Mouse (Mus musculus) MEL (cell line): ENCODE measurements around the gene Reln. TPM values are rescaled to one million over a fixed set of nuclear protein-coding genes. Genes with fewer than 3 reads are reported as not detected.

Experiments
- DNase-seq: peaks from one replicate; pipeline ENCODE4 v3.0.0; 2011; ENCODE audit warnings: low read depth, low spot score
- H3K27ac ChIP-seq: 2 replicates; pipeline ENCODE4 v1.5.1; 2012; ENCODE audit warnings: low read depth, mild to moderate bottlenecking, control low read depth, low read length, moderate library complexity; ENCODE audit not compliant: control insufficient read depth
- H3K27me3 ChIP-seq, 2 experiments: fragments of 150-350 bp in 1 of 2; sonication (generic) in 1 of 2; 2 replicates each; pipeline ENCODE4 v1.6.1; 2012; ENCODE audit warnings: low read length in 2 of 2, mild to moderate bottlenecking in 2 of 2, improper control_type of control experiment in 1 of 2, moderate library complexity in 1 of 2; ENCODE audit not compliant: insufficient read depth in 2 of 2, control insufficient read depth in 1 of 2
- H3K36me3 ChIP-seq, 2 experiments: 2 replicates each; pipeline ENCODE4 v1.6.1; 2012 to 2014; ENCODE audit warnings: low read length in 2 of 2, improper control_type of control experiment in 1 of 2, inconsistent platforms in 1 of 2, mild to moderate bottlenecking in 1 of 2; ENCODE audit not compliant: insufficient read depth in 2 of 2, control insufficient read depth in 1 of 2
- H3K4me1 ChIP-seq, 2 experiments: fragments of 150-350 bp in 1 of 2; sonication (generic) in 1 of 2; 2 replicates each; pipeline ENCODE4 v1.6.1; 2012; ENCODE audit warnings: low read length in 2 of 2, improper control_type of control experiment in 1 of 2, mild to moderate bottlenecking in 1 of 2; ENCODE audit not compliant: insufficient read depth in 2 of 2, control insufficient read depth in 1 of 2
- H3K4me3 ChIP-seq, 2 experiments: fragments of 150-350 bp in 1 of 2; sonication (generic) in 1 of 2; 2 replicates each; pipeline ENCODE4 v1.5.1; 2012; ENCODE audit warnings: low read depth in 2 of 2, low read length in 2 of 2, mild to moderate bottlenecking in 2 of 2, moderate library complexity in 2 of 2, control low read depth in 1 of 2, improper control_type of control experiment in 1 of 2; ENCODE audit not compliant: control insufficient read depth in 1 of 2, insufficient read depth in 1 of 2
- H3K79me2 ChIP-seq: 2 replicates; pipeline ENCODE4 v1.6.1; 2012; ENCODE audit warnings: mild to moderate bottlenecking, low read length, moderate library complexity; ENCODE audit not compliant: control insufficient read depth, poor library complexity, insufficient read depth
- H3K9ac ChIP-seq: 2 replicates; pipeline ENCODE4 v1.6.1; 2012; ENCODE audit warnings: low read depth, mild to moderate bottlenecking, control low read depth, low read length, moderate library complexity; ENCODE audit not compliant: control insufficient read depth, poor library complexity, severe bottlenecking
- H3K9me3 ChIP-seq: fragments of 150-350 bp; sonication (generic); replicated peaks from 2 replicates; pipeline ENCODE4 v1.6.1; 2012; ENCODE audit warnings: mild to moderate bottlenecking, low read length, improper control_type of control experiment, moderate library complexity; ENCODE audit not compliant: insufficient read depth
- CHD1 ChIP-seq: IDR thresholded peaks from 2 replicates; pipeline ENCODE4 v1.6.1; 2012; ENCODE audit warnings: low read depth, mild to moderate bottlenecking, inconsistent platforms, low read length, improper control_type of control experiment
- ELF1 ChIP-seq: IDR thresholded peaks from 2 replicates; pipeline ENCODE4 v1.6.1; 2014; ENCODE audit warnings: low read depth, mild to moderate bottlenecking, inconsistent platforms, low read length, improper control_type of control experiment, moderate library complexity
- ETS1 ChIP-seq: IDR thresholded peaks from 2 replicates; pipeline ENCODE4 v1.6.1; 2012; ENCODE audit warnings: low read depth, mild to moderate bottlenecking, inconsistent platforms, low read length, improper control_type of control experiment, moderate library complexity
- GABPA ChIP-seq: IDR thresholded peaks from 2 replicates; pipeline ENCODE4 v1.6.1; 2012; ENCODE audit warnings: low read depth, mild to moderate bottlenecking, inconsistent platforms, low read length, improper control_type of control experiment, moderate library complexity
- HCFC1 ChIP-seq: IDR thresholded peaks from 2 replicates; pipeline ENCODE4 v1.6.1; 2012; ENCODE audit warnings: low read depth, mild to moderate bottlenecking, inconsistent platforms, low read length, improper control_type of control experiment, moderate library complexity
- JUND ChIP-seq: IDR thresholded peaks from 2 replicates; pipeline ENCODE4 v1.6.1; 2011; ENCODE audit warnings: low read depth, mild to moderate bottlenecking, improper control_type of control experiment, low read length
- MAX ChIP-seq: IDR thresholded peaks from 2 replicates; pipeline ENCODE4 v1.6.1; 2011; ENCODE audit warnings: low read length, improper control_type of control experiment
- MEF2A ChIP-seq: IDR thresholded peaks from 2 replicates; pipeline ENCODE4 v1.6.1; 2014; ENCODE audit warnings: low read depth, mild to moderate bottlenecking, inconsistent platforms, low read length, improper control_type of control experiment; ENCODE audit not compliant: poor library complexity, insufficient replicate concordance, severe bottlenecking; ENCODE audit errors: extremely low read depth
- MXI1 ChIP-seq: IDR thresholded peaks from 2 replicates; pipeline ENCODE4 v1.6.1; 2011; ENCODE audit warnings: mild to moderate bottlenecking, low read depth, low read length, improper control_type of control experiment
- MYC ChIP-seq: IDR thresholded peaks from 2 replicates; pipeline ENCODE4 v1.6.1; 2011; ENCODE audit warnings: low read depth, mild to moderate bottlenecking, low read length, improper control_type of control experiment, moderate library complexity
- NELFE ChIP-seq: IDR thresholded peaks from 2 replicates; pipeline ENCODE4 v1.6.1; 2011; ENCODE audit warnings: low read depth, low read length, improper control_type of control experiment
- POLR2AphosphoS2 ChIP-seq: IDR thresholded peaks from 2 replicates; pipeline ENCODE4 v1.6.1; 2011; ENCODE audit warnings: low read length, improper control_type of control experiment
- POLR2AphosphoS5 ChIP-seq: IDR thresholded peaks from 2 replicates; pipeline ENCODE4 v1.6.1; 2012; ENCODE audit warnings: low read depth, borderline replicate concordance, mild to moderate bottlenecking, inconsistent platforms, low read length, moderate library complexity, mixed read lengths
- SIN3A ChIP-seq: IDR thresholded peaks from 2 replicates; pipeline ENCODE4 v1.6.1; 2012; ENCODE audit warnings: low read length, improper control_type of control experiment, inconsistent platforms
- SMC3 ChIP-seq: IDR thresholded peaks from 2 replicates; pipeline ENCODE4 v1.6.1; 2011; ENCODE audit warnings: low read depth, low read length, improper control_type of control experiment
- TCF12 ChIP-seq: IDR thresholded peaks from 2 replicates; pipeline ENCODE4 v1.6.1; 2014; ENCODE audit warnings: low read depth, mild to moderate bottlenecking, inconsistent platforms, low read length, improper control_type of control experiment, moderate library complexity
- USF2 ChIP-seq, 2 experiments: IDR thresholded peaks; 2 replicates each; pipeline ENCODE4 v1.6.1; 2011 to 2012; ENCODE audit warnings: improper control_type of control experiment in 2 of 2, low read length in 2 of 2, borderline replicate concordance in 1 of 2, inconsistent platforms in 1 of 2, low read depth in 1 of 2, mild to moderate bottlenecking in 1 of 2; ENCODE audit not compliant: insufficient read depth in 1 of 2
- ZC3H11A ChIP-seq: IDR thresholded peaks from 2 replicates; pipeline ENCODE4 v1.6.1; 2012; ENCODE audit warnings: low read depth, mild to moderate bottlenecking, inconsistent platforms, low read length, improper control_type of control experiment
- ZMIZ1 ChIP-seq: IDR thresholded peaks from 2 replicates; pipeline ENCODE4 v1.6.1; 2012; ENCODE audit warnings: low read depth, mild to moderate bottlenecking, inconsistent platforms, low read length, improper control_type of control experiment, moderate library complexity
- ZNF384 ChIP-seq: IDR thresholded peaks from 2 replicates; pipeline ENCODE4 v1.6.1; 2012; ENCODE audit warnings: low read depth, mild to moderate bottlenecking, inconsistent platforms, low read length, improper control_type of control experiment
- polyA plus RNA-seq, 2 experiments: library from polyadenylated mRNA; stranded (reverse) in 1 of 2; unstranded in 1 of 2; fragments of >175 nt in 1 of 2; fragments of >200 nt in 1 of 2; gene quantifications; 2 replicates each; pipeline versions ENCODE4 v1.2.1 to v1.2.4; 2012; ENCODE audit warnings: low replicate concordance in 2 of 2, low read depth in 1 of 2; ENCODE audit not compliant: insufficient read length in 2 of 2, insufficient read depth in 1 of 2, missing spikeins in 1 of 2
- total RNA-seq: library from RNA; depleted of rRNA; stranded (reverse); fragments of 300-350 nt; gene quantifications from 2 replicates; pipeline ENCODE4 v1.2.3, GENCODE M21; 2012

Reln gene
- total and polyA plus RNA-seq, 3 experiments, result not detected

- Histone ChIP-seq H3K4me1 (no peaks in the 10 kb centered on the region), H3K36me3 (no peaks in the 10 kb centered on the region)
- no peak for TF ChIP-seq TCF12
- TF ChIP-seq ZNF384, result no peak
- TF ChIP-seq SMC3, result no peak
- TF ChIP-seq ETS1, result no peak
- TF ChIP-seq JUND, result no peak
- no peak for TF ChIP-seq POLR2AphosphoS5
- TF ChIP-seq USF2 (IDR thresholded peaks at IDR 0.05; ENCODE audit: borderline replicate concordance in 1 of 2, insufficient read depth in 1 of 2, low read depth in 1 of 2, low read length in 2 of 2), result no peak
- TF ChIP-seq SIN3A, result no peak
- no peak for TF ChIP-seq MAX
- no peak for TF ChIP-seq ZC3H11A
- TF ChIP-seq ZMIZ1, result no peak
- TF ChIP-seq MEF2A, result no peak
- no peak for TF ChIP-seq GABPA
- TF ChIP-seq CHD1, result no peak
- TF ChIP-seq NELFE, result no peak
- no peak for TF ChIP-seq HCFC1
- TF ChIP-seq MYC, result no peak
- TF ChIP-seq ELF1, result no peak
- TF ChIP-seq, all 39 proteins: peak for 0
- H3K27ac ChIP-seq, result no peak overlapping the region
- no peaks in the 10 kb centered on the region for H3K27me3 ChIP-seq
- H3K9me3 ChIP-seq, result no peaks in the 10 kb centered on the region
- no peak overlapping the region for H3K4me3 ChIP-seq
- H3K9ac ChIP-seq, result no peak overlapping the region
- no peak for DNase-seq
- H3K79me2 ChIP-seq, result no peaks in the 10 kb centered on the region
These were observed 35.5 kb downstream of the Reln start for GRCm38 (mm10) chr5:22309001-22309400.

- peak; percentile 26 for DNase-seq
- no peaks in the 10 kb centered on the region for H3K79me2 ChIP-seq
- TF ChIP-seq ZNF384 (peak; percentile 80), MXI1 (no peak), TCF12 (peak; percentile 16; the same call in 1 of the 2 replicates), POLR2AphosphoS2 (no peak)
- no peak overlapping the region for H3K27ac ChIP-seq
- H3K9me3 ChIP-seq, result no peaks in the 10 kb centered on the region
- H3K9ac ChIP-seq, result no peak overlapping the region
- H3K27me3 ChIP-seq, result no peaks in the 10 kb centered on the region
- no peaks in the 10 kb centered on the region for H3K4me1 ChIP-seq
- no peak overlapping the region for H3K4me3 ChIP-seq
- H3K36me3 ChIP-seq, result no peaks in the 10 kb centered on the region
These were observed 36.6 kb downstream of the Reln start for GRCm38 (mm10) chr5:22307853-22308252.
